In the genomic region with DNA sequence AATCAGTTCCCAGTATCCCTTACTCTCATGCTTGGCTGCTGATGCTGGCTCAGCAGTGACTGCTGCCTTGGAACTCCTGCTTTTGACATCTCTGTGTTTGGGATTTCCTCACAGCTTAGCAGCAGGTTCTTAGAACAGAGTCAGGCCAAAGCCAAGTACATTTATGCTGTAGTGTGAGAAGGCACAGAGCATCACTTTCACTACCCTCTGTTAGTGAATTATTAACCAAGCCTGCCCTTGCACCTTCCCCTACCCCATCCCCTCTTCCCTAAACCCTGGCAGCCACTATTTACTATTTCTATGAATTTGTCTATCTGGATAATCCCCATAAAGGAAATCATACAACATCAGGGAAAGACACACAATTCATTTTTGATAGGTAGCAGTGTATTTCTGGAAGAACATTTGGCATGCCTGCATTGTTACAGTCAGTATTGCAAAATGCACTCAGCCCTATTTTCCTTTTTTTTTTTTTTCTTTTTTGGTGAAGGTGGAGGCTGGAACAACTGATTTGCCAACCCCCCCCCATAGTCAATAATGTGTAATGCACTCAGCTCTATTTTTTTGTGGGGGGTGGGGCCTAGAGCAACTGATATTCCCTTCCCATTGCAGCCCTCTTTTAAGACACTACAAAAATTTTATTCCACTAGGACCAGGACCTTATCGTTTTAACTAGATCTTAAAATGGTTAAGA, we compare ENCODE assay signal across 21 mouse cellular contexts. TPM values are rescaled to one million over a fixed set of nuclear protein-coding genes. Genes with fewer than 3 reads are reported as not detected.
DNase-seq lines count a peak whose midpoint lies in the region; ATAC-seq and TF ChIP-seq lines count a peak whose summit lies in the region.
"Had no signal": no experiment of that assay in that cellular context is flagged by ENCODE, and none has a peak within 500 bp of the region (broad histone marks: within the 10 kb centered on the region; RNA-seq: fewer than 3 reads in every experiment).

No protein-coding gene starts in this region.

- H3K4me1 ChIP-seq in kidney, embryonic 15.5 days = 0 out of 2 replicates have a peak, but pooled peaks cover 4% of the 10 kb centered on the region
- peaks cover 24% of the 10 kb centered on the region for H3K4me1 ChIP-seq in liver, embryonic 13.5 days (replicated peaks)
- H3K4me1 ChIP-seq in liver, postnatal 0 days (ENCODE audit: insufficient read depth) = peaks cover 11% of the 10 kb centered on the region; the same call in 1 of the 2 replicates
- H3K4me1 ChIP-seq: embryonic facial prominence, embryonic 10.5 days; forebrain, embryonic 13.5 days had no signal

- H3K9me3 ChIP-seq in kidney, embryonic 15.5 days (replicated peaks) = no peaks in the 10 kb centered on the region
- no peaks in the 10 kb centered on the region for H3K9me3 ChIP-seq in liver, embryonic 13.5 days (replicated peaks)
- no peaks in the 10 kb centered on the region for H3K9me3 ChIP-seq in liver, postnatal 0 days (ENCODE audit: low read length)
- H3K9me3 ChIP-seq: embryonic facial prominence, embryonic 10.5 days; forebrain, embryonic 13.5 days; G1E; heart, embryonic 13.5 days had no signal

- no peak overlapping the region for H3K4me2 ChIP-seq in kidney, embryonic 15.5 days
- H3K4me2 ChIP-seq in liver, embryonic 13.5 days = no peak overlapping the region
- H3K4me2 ChIP-seq in liver, postnatal 0 days (ENCODE audit: low read depth, low read length) = no peak overlapping the region; the same call in 1 of the 2 replicates
- H3K4me2 ChIP-seq: forebrain, embryonic 13.5 days; heart, embryonic 13.5 days had no signal

- H3K36me3 ChIP-seq in kidney, embryonic 15.5 days = peaks cover 25% of the 10 kb centered on the region
- peaks cover 12% of the 10 kb centered on the region for H3K36me3 ChIP-seq in liver, embryonic 13.5 days
- no peaks in the 10 kb centered on the region; the same call in none of the 2 replicates for H3K36me3 ChIP-seq in liver, postnatal 0 days (replicated peaks; ENCODE audit: insufficient read depth, low read length)

- no peak for ATAC-seq in kidney, embryonic 15.5 days (replicated peaks; ENCODE audit: low FRiP score)
- peak; percentile 42; the same call in 1 of the 2 replicates for ATAC-seq in liver, embryonic 13.5 days (ENCODE audit: low read depth)
- ATAC-seq in liver, postnatal 0 days = peak; percentile 83
- ATAC-seq: CD4-positive, CD25-positive, alpha-beta regulatory T cell, adult 4 months; forebrain, embryonic 13.5 days had no signal

- H3K9ac ChIP-seq in kidney, embryonic 15.5 days = no peak overlapping the region
- no peak overlapping the region for H3K9ac ChIP-seq in liver, embryonic 13.5 days
- H3K9ac ChIP-seq in liver, postnatal 0 days (replicated peaks) = no peak overlapping the region
- H3K9ac ChIP-seq: forebrain, embryonic 13.5 days; heart, embryonic 13.5 days had no signal

- DNase-seq in kidney, adult 18-20 months = peak; percentile 10
- DNase-seq in kidney, adult 8-10 months = no peak
- DNase-seq in kidney, postnatal 36 days = peak; percentile 27 to 39
- DNase-seq in liver, embryonic 13.5 days = no peak
- DNase-seq in liver, postnatal 0 days = no peak
- no peak for DNase-seq in left cerebral cortex, adult 8-10 months (ENCODE audit: low spot score in 2 of 2)
- DNase-seq: adrenal gland, adult 8-10 months; adrenal gland, postnatal 36 days; B cell, adult 2 months; cerebellum, adult 2 months; cerebellum, postnatal 10 days; gastrocnemius, adult 2 months; gastrocnemius, postnatal 36 days; heart, adult 11 months; heart, postnatal 36 days had no signal

- 97% methylated on average over 1 of the region's 1 CpGs for WGBS in kidney, embryonic 15.5 days
- 79% methylated on average over 1 of the region's 1 CpGs for WGBS in liver, embryonic 13.5 days (ENCODE audit: insufficient replicate concordance)
- 82% methylated on average over 1 of the region's 1 CpGs for WGBS in liver, postnatal 0 days (ENCODE audit: insufficient replicate concordance)

- TF ChIP-seq EP300 in liver, postnatal 0 days (IDR thresholded peaks at IDR 0.05; ENCODE audit: low read depth) = no peak

- no peak for TF ChIP-seq CTCF in liver, postnatal 0 days (IDR thresholded peaks at IDR 0.05; ENCODE audit: low read depth)

- no peak overlapping the region for H3K4me3 ChIP-seq in kidney, embryonic 15.5 days (replicated peaks)
- H3K4me3 ChIP-seq in liver, embryonic 13.5 days (replicated peaks) = no peak overlapping the region
- no peak overlapping the region for H3K4me3 ChIP-seq in liver, postnatal 0 days (ENCODE audit: low read depth, low read length)
- H3K4me3 ChIP-seq: embryonic facial prominence, embryonic 10.5 days; forebrain, embryonic 13.5 days; gastrocnemius, adult 2 months; heart, embryonic 13.5 days had no signal

- H3K27me3 ChIP-seq in kidney, embryonic 15.5 days = no peaks in the 10 kb centered on the region
- no peaks in the 10 kb centered on the region for H3K27me3 ChIP-seq in liver, embryonic 13.5 days
- H3K27me3 ChIP-seq in liver, postnatal 0 days (ENCODE audit: insufficient read depth, low read length) = no peaks in the 10 kb centered on the region
- H3K27me3 ChIP-seq: forebrain, embryonic 13.5 days; heart, embryonic 13.5 days had no signal

- H3K27ac ChIP-seq in kidney, embryonic 15.5 days = no peak overlapping the region
- peak overlapping the region; percentile 48; the same call in 1 of the 2 replicates for H3K27ac ChIP-seq in liver, embryonic 13.5 days
- peak overlapping the region; percentile 22; the same call in 1 of the 2 replicates for H3K27ac ChIP-seq in liver, postnatal 0 days (ENCODE audit: low read depth)
- H3K27ac ChIP-seq: embryonic facial prominence, embryonic 10.5 days; forebrain, embryonic 13.5 days; gastrocnemius, adult 2 months; heart, embryonic 13.5 days had no signal

RNA-seq across cellular contexts. Expression of a gene that starts 9.6 kb away (rescaled TPM):
- 217 and 222 TPM in 2 replicates for polyA plus RNA-seq in kidney, embryonic 15.5 days (2015; fragmentation: Nextera tagmentation; extraction: Ambion mirVana)
- polyA plus RNA-seq in liver, embryonic 13.5 days (2015; fragmentation: Nextera tagmentation; extraction: Ambion mirVana) = 158 and 161 TPM in 2 replicates
- polyA plus RNA-seq in liver, postnatal 0 days (2015; fragmentation: Nextera tagmentation; extraction: Ambion mirVana) = 82.5 and 88.1 TPM in 2 replicates
- 100 to 1,000 TPM; 142 to 166 (median 150) TPM for total RNA-seq in left cerebral cortex, adult 8-10 months (2022)

RNA-seq across cellular contexts. Expression of a gene that starts 14.0 kb away (rescaled TPM):
- polyA plus RNA-seq in kidney, embryonic 15.5 days (2015; fragmentation: Nextera tagmentation; extraction: Ambion mirVana) = 63.0 and 72.5 TPM in 2 replicates
- polyA plus RNA-seq in liver, embryonic 13.5 days (2015; fragmentation: Nextera tagmentation; extraction: Ambion mirVana) = 78.1 and 86.8 TPM in 2 replicates
- 57.3 and 59.4 TPM in 2 replicates for polyA plus RNA-seq in liver, postnatal 0 days (2015; fragmentation: Nextera tagmentation; extraction: Ambion mirVana)
- 10 to 100 TPM; 24.9 to 36.6 (median 29.2) TPM for total RNA-seq in left cerebral cortex, adult 8-10 months (2022)

Comparison
In these comparisons a context has a peak if more than half of its experiments do, and no peak if none do; other contexts are left out.
1. DNase-seq: peak in kidney, adult 18-20 months (single experiment) and kidney, postnatal 36 days (2 of 2); none in kidney, adult 8-10 months (0 of 2), liver, embryonic 13.5 days (single experiment), liver, postnatal 0 days (single experiment) and left cerebral cortex, adult 8-10 months (0 of 2).